Mouse (Mus musculus) mesoderm, embryonic 11.5 days (tissue): ENCODE measurements around the gene F2.
"Not testable (repeated sequence)": the region's sequence is repeated elsewhere in the genome, so short reads cannot be mapped to it uniquely, and the experiment has no call there.

Experiments used
- DNase-seq: peaks from one replicate; pipeline ENCODE4 v3.0.0-alpha.2; 2012; ENCODE audit warnings: low read depth, low spot score

Gene F2

DNA sequence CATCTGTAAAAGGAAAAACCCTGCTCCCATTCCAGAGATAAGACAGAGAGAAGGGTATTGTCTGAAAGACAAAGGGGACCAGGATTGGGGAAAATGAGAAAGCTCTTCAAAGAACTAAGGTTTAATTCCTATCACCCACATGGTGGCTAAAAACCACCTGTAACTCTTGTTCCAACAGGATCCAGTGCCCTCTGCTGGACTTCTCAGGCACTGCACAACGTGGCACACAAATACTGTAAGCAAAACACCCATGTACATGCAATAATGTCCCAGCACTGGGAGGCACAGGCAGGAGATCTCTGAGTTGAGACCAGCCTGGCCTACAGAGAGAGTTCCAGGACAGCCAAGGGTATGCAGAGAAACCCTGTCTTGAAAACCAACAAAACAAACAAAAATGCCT, 10.5 kb upstream of the F2 start:
- peak; percentile 71 for DNase-seq

DNA sequence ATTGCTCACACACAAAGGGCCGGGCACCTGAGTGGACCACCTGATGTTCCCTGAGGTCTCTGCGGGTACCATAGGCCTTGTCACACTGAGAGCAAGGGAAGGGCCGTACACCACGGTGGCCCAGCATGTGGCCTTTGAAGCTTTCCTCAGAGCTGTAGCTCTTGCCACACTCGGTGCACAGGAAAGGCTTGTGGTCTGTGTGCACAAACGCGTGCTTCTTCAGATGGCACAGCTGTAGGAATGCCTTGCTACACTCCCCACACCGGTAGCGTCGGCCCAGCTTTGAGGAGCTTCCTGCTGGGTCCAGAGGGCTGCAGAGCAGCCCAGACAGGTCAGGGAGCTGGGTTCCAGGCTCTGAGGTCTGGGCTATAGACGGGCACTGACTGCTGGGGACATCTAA, 9.6 kb upstream of the F2 start:
- no peak for DNase-seq

DNA sequence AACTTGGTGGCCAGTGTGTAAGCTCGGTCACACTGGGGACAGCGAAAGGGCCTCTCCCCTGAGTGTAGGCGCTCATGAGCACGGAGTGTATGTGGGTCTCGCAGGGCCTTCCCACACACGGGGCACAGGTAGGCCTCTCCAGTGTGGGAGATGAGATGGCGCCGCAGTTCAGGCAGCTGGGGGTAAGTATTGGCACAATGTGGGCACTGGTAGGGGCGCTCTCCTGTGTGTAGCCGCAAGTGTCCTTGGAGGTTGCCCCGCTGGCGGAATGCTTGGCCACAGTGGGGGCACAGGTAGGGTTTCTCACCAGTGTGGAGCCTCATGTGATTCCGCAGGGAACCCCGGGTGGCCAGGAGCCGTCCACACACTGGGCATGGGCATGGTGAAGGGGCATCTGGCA, 9.1 kb upstream of the F2 start:
- DNase-seq = no peak

DNA sequence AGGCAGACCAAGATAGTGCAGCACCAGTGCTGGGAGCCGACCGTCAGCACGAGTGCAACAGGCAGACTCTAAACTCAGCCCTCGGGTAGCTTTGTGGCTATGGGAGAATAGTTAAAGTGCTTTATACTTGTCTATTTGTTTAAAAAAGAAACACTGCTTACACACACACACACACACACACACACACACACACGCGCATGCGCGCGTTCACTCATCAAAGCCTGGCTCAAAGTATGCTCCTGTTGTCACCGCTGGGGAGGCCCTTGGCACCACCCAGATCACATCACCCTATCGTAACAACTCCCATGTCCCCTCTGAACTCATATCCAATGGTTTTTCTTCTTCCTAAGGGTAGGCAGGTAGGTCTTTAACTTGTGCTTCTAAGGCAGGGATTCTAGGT, 7.8 kb upstream of the F2 start:
- DNase-seq = no peak

DNA sequence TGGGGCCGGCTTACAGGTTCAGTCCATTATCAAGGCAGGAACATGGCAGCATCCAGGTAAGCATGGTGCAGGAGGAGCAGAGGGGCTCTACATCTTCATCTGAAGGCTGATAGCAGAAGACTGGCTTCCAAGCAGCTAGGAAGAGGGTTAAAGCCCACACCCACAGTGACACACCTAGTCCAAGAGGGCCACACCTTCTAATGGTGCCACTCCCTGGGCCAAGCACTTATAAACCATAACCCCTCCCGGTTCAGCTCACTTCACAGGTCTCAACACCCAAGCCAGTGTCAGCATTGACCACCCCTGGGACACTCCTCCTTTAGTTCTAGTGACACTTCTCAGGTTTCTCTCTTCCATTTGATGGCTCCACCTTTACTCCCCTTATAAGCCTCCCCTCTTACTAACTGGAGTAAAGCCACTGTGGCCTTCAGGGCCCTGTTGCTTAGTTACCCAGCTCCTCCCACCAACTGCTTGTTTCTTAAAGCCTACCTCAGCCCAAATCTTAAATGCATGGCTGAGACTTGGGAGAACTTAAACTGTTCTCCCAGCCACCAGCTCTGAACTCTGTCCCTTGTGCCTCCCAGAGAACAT, 6.7 kb upstream of the F2 start:
- DNase-seq = no peak

DNA sequence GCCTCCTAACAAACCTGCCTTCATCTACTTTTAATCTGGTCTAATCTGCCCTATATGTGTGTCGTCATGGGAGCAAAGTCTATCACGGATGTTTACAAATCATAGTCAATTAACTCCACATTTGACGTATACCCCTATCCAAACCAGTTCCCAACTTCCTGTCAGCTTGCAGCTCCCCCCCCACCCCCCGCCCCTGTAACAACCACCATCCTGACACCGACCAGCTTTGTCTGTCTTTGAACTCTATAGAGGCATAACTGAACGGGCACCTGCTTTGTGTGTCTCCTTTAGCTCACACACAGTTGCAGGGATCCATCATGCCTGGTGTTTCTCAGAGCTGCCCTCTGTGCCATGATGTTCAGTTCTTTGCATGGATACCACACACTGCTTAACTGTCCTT, 2.7 kb upstream of the F2 start:
- DNase-seq = no peak

DNA sequence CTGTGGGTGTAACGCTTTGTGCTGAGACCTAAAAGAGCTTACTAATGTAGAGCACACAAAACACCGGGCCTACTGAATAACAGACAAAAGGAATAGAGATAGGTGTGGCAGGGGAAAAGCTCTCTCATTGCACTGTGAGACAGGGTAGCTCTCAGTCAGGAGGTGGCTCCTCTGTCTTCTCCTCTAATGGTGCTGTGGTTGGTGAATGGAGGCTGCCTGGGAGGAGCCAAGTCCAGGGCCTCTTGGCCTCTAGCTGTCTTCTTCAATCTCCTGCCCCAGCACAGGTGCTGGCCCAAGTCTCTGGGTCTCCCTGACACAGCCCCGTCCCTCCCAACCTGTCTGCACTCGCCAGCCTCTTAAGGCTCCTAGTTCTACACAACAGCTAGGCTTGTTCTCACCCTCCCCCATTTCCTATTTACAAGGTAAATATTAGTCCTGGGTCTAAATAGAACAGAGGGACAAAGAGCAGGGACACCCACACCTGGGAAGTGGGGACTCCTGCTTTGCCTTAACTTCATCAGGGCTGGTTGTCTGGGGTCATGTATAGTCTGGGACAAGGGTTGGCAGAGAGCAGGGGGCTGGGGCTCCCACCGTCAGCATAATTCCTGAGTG, 619 bp upstream of the F2 start:
- DNase-seq = no peak

DNA sequence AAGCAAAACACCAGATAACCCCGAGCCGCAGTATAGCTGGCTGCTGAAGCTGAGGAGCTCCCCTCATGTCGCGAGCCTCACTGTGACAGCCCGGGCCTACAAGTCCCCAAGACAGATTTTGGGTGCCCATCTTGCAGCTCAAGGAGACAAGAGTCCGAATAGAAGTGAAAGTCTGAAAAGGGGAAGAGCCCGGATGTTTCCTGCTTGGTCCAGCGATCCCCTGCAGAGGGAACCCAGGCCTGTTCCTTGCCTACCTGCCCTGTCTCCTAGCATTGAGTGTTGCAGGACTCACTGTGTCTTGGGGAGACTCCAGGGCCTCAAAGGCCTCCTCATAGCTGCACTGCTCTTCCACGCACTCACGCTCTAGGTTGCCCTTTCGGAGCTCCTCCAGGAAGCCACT, 728 bp downstream of the F2 start:
- no peak for DNase-seq

DNA sequence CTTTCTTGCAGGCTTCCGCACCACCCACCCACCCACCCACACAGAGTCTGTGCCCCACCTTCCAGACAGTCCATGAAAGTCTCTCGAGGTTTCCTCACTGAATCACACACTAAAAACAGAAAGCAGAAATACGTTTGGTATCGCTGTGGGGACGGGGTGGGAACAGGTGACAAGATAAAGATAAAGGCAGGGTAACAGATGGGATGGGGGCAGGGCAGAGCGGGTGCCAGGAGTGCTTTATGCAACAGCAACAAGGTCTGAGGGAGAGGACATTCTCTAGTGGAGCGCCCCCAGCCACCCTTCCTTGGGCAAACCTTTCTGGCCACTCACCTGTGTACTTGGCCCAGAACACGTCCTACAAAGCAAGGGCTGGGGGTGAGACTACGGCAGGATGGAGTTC, 1.4 kb downstream of the F2 start:
- DNase-seq = no peak

DNA sequence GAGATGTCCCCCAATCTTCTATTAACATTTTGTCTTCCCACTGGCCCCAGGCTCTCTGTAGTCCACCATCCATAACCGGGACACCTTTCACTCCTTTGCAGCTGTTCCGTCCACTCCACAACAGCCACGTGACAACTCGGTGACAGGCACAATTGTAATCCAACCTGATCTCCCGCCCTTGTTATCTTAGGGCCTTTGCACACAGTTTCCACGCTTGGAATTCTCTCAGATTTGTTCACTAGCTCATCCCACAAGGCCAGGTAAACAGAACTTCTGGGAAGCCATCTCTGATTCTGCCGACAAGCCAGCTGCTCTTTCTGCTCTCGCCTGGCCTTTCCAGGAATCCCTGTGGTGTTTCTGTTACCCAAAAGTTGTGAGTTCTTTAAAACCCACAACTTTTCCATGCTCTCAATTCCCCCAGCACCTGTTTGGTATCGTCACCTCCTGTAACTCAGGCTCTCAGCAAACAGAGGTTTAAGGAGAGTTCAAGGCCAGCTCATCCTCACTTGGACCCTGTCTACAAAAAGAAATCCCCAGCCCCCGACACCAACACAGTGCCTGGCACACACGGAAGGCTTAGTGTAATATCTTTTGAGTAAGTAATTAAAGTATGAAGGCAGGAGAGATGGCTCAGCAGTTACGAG, 2.8 kb downstream of the F2 start:
- DNase-seq = no peak

DNA sequence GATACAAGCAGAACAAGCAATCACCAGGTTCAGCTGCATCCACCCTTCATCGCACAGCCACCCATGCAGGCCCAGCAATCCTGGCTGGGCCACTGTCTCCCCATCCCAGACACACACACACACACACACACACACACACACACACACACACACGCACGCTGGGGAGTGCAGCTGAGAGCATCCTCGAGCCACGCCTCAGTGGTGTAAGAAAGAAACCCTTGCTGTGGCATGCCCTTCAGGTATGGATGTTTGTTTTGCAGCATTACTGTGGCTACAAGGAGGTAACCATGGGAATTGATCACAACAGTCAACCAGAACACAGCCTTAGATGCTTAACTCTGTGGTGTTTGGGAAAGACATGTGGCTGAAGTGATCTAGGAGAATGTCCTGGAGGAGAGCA, 3.9 kb downstream of the F2 start:
- DNase-seq = no peak

DNA sequence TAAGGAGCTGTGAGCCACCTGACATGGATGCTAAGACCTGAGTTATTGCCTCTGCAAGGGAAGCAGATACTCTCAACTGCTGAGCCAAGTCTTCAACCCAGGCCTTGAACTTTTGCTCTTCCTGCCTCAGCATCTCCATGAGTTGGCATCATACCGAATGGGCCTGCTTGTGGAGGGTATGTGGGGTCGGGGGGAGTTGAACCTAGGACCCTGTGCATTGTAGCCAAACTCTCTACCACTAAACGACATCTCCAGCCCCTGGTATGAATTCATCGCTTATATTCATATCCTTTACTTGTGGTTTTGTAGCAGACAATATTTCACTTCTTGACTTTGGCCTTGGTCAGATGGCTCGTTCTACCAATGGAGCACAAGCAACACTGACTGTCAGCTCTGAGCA, 4.4 kb downstream of the F2 start:
- no peak for DNase-seq

DNA sequence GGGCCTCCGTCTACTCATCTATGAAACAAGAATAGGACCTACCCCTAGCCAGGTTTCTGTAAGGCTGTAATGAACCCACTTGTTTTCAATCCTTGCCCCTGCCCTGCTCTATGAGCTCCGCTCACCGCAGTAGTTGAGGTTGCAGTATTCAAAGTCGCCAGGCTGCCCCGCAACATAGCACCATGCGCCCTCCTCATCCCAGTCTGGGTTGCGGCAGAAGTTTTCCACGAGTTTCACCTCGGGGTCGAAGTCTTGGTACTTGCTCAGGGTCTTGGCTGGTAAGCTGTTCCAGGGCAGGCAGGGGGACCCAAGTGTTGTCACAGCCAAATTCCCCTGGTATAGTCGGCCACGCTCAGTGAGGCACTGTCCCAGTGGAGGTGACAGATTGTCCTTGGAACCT, 5.8 kb downstream of the F2 start:
- DNase-seq = no peak

DNA sequence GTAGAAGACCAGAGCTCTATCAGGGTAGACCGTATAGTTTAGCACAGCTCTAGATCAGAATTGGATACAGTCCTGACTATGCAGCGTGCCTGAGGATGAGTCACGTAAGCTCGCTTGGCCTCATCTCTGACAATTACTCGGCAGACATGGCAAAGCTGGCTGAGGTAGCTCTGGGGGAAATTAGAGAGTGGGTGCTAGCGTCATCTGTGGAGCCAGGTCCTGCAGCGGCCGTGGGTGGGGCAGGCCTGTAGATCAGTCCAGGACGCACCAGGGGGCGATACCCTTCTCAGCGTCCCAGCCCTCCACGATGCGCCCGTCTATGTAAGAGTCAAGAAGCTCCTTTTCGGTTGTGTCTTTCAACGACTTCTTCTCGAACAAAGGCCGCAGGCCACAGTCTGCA, 6.5 kb downstream of the F2 start:
- no peak for DNase-seq

DNA sequence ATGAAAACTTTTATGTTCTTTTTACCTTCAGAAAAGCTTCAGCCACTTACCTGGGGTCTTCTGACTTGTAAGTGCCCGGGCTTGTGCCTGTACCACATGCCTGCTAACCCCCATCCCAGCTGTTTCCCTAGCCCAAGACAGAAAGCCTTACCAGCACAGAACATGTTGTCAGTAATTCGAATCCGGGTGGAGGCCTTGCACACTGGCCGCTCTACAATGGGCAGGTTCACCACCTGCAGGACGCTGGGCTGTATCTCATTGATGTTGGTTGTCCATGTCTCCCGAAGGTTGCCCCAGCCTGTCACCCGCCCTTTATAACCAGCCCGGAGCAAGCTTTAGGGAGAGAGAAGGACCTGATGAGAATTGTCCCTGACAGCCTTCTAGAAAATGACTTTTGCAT, 8.0 kb downstream of the F2 start:
- no peak for DNase-seq

DNA sequence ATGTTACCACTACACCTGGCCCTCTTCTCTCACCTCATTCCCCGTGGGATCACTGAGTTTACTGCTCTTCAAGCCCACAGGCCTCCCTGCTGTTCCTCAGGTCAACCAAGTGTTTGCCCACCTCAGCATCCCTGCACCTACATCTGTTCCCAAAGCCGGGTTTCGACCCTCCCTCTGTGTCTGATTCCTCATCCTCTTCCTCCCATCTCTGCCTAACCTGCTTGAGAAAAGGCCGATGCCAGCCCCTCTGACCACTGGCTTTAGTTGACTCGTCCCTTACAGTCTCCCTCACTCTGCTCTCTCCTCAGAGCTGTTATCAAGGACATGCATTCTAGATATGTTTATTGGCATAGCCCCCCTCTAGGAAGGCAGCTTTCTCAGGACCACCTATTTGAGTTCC, 8.7 kb downstream of the F2 start:
- DNase-seq = no peak

DNA sequence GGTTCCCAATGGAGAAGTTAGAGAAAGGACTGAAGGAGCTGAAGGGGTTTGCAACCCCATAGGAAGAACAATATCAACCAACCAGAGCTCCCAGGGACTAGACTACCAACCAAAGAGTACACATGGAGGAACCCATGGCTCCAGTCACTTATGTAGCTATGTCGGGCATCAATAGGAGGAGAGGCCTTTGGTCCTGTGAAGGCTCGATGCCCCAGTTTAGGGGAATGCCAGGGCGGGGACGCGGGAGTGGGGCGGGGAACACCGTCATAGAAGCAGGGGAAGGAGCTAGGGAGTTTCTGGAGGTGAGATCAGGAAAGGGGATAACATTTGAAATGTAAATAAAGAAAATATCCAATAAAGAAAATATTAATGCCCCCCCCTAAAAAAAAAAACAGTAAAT, 12.8 kb downstream of the F2 start:
- DNase-seq = not testable (repeated sequence)

DNA sequence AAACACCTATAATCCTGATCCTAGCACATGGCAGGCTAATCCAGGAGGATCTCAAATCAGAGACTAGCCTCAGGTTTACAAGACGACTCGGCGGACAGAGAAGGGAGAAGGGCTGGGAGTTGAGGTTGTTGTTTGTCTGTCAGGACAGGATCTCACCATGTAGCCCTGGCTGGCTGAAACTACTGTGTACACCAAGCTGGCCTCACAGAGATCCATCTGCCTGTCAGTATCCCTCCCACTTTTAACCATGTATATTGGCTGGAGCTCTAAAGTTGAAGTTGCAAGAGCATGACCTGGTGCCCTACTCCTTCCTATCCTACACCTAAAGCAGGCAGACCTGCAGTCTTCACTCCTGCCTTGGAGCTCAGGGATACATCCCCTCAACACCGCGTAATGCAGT, 13.9 kb downstream of the F2 start:
- DNase-seq = no peak

DNA sequence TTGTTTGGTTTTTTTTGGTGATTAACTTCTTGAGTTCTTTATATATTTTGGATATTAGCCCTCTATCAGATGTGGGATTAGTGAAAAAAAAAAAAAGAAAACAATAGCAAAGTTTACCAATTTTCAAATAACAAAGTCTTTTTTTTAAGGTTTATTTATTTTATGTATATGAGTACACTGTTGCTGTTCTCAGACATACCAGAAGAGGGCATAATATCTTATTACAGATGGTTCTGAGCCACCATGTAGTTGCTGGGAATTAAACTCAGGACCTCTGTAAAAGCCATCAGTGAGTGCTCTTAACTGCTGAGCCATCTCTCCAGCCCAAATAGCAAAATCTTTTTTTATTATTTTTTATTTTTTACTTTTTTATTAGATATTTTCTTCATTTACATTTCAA, 26.8 kb downstream of the F2 start:
- DNase-seq = not testable (repeated sequence)

DNA sequence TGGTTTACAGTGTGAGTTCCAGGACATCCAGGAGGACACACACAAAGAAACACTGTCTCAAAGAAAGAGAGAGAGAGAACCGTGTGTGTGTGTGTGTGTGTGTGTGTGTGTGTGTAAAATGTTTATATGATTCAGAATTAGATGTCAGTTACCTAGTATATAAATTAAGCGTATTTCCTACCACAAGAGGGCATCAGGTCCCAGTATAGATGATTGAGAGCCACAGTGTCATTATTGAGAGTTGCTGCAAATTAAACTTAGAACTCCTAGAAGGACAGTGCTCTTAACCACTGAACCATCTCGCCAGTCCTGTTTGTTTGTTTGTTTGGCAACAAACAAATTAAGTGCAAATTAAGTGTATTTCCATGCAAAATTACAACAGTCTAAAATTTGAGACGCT, 33.8 kb downstream of the F2 start:
- DNase-seq = no peak

DNA sequence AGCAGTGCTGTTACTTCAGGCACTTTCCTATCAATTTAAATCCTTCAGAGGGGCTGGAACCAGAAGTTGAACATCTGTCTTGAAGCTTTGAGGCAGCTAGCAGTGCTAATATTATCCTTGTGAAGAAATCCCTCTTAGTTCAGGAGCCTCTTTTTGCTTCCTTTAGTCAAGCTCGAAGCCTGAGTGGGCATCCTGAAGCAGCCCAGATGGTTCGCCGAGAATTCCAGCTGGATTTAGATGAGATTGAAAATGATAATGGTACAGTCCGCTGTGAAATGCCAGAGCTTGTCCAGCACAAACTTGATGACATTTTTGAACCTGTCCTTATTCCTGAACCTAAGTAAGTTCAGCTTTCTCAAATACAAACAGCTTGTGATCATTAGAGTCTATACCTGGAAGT, 35.7 kb downstream of the F2 start:
- DNase-seq = no peak

DNA sequence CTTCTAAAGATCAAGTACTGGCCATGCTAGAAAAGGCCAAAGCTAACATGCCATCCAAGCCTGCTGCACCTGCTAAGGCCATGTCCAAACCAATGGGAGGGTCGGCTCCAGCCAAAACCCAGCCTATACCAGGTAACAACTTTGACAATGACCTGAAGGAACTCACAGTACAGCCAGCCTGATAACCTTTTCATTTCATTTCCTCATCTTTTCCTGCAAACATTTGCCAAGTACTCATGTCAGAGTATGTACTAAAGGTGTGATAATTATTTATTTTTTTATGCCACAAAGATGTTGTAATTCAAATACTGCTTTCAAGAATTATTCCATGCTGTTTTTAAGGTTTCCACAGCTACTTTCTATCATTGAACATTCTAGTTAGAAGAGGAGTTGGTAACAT, 50.0 kb downstream of the F2 start:
- no peak for DNase-seq

DNA sequence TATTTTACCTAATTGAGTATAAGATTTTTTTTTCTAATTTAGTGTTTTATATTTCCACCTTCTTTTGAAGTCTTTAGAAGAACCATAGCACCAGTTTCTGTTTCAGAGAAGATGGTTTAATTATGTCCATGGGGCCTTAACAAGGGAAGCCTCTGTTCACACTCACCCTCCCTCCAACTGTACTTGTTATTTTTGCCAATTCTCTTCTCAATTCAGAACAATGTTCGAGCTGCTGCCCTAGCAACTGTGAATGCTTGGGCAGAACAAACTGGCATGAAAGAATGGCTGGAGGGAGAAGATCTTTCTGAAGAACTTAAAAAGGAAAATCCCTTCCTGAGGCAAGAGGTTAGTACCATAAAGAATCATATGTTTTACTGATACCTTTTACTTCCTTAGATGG, 55.3 kb downstream of the F2 start:
- DNase-seq = no peak
